Mouse (Mus musculus) embryo, embryonic 11.5 days (tissue): Measurements from ENCODE around the gene Lmbr1.
A peak's percentile ranks its signal among the peaks of the same experiment; 100 is the strongest.
"Not testable (repeated sequence)": the region's sequence is repeated elsewhere in the genome, so short reads cannot be mapped to it uniquely, and the experiment has no call there.

Experiments
- DNase-seq: peaks from one replicate; pipeline ENCODE4 v3.0.0-alpha.2; 2012; ENCODE audit warnings: low read depth, low spot score

Lmbr1 gene

DNA sequence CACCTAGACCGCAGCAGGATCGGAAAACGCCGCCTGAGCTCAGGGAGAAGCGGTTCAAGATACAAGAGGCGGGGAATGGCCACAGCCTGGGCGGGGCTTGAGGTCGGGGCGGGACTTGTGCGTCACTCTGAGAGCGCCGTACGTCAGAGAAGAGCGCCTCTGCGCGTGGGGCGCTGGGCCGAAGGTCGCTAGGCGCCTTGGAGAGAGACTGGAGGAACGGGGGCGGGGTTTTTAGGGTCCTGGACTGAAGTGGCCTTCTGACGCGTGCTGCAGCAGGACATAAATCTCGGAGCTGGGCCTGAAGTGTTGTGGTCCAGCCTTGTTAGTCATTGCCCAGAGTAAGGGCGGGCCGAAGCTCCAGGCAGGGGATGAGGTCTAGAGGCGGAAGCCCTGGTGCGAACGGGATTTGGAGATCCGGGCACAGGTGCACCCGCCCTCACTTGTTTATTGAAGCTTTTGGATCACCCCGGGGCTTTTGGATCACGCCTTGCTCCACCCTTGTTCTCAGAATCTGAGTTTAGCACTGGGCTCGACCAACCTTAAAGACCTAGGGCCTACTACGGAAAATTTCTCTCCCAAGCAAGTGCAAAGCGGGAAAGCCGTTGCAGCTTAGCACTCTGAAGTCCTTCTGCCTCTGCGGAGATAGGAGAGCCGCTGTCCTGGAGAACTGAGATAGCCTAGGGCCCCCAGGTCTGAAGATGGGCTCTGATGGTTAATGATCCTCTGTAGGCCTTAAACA is at the start of gene Lmbr1:
TSS of gene Lmbr1 (minus strand) at position 93 of the 739 bp plus-strand sequence.
- peak; percentile 89 for DNase-seq

GRCm38 (mm10) chr5:29423330-29423729 is 45.1 kb upstream of the Lmbr1 start:
- DNase-seq: not testable (repeated sequence)

GRCm38 (mm10) chr5:29413041-29413440 is 34.9 kb upstream of the Lmbr1 start:
- DNase-seq: no peak

GRCm38 (mm10) chr5:29410854-29411253 is 32.7 kb upstream of the Lmbr1 start:
- DNase-seq: no peak

DNA sequence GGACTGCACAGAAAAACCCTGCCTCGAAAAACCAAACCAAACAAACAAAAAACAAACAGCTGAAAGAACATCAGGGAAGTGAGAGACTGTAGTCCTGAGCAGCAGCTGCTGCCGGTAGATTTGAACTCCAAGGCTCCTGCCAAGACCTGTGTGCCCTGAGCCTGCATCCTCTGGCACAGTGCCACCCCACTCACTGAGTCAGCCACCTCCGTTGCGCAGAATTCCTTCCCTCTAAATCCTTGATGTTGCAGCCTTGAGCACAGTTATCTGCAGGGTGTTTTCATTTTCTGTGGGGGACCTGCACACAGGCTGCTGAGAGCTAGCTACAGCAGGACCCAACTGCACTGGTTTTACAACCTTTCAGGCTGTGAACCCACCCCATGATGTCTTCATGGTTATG is 20.2 kb upstream of the Lmbr1 start:
- no peak for DNase-seq

DNA sequence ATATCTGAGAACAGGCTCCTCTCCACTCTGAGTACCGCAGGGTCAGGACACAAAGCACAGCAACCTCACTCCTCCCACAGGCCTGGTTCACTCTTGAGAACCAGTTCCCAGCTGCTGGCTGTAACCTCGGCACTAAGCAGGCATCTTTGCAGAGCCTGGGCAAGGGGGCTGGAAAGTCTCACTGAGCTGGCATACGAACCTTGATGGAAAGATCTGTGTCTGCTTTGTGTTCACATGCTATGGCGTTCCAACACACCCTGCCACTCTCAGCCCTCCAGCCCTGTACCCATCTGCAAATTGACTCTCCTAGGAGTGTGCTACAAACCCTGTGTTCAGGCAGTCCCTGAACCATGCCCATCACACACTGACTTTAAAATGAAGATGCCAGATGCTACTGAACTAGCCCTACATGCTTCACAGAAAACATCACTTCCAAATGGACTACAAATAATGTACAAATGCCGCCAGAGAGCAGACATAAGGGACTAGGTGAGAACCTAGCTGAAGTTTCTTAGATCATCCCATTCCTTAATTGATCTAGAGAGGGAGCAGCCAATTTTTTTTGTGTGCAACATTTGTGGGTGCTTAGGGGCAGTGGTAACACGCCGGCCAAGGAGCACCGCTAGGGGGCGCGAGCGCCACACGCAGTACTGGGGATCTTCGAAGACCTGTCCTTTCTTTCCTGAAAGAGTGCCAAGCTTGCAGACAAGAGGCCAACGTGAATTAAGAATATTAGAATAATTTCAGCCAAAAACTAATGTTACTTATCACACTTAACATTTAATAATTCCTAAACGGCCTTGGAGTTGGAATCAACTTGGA is 11.0 kb upstream of the Lmbr1 start:
- peak; percentile 50 for DNase-seq

GRCm38 (mm10) chr5:29388181-29388943 is 10.2 kb upstream of the Lmbr1 start:
- no peak for DNase-seq

DNA sequence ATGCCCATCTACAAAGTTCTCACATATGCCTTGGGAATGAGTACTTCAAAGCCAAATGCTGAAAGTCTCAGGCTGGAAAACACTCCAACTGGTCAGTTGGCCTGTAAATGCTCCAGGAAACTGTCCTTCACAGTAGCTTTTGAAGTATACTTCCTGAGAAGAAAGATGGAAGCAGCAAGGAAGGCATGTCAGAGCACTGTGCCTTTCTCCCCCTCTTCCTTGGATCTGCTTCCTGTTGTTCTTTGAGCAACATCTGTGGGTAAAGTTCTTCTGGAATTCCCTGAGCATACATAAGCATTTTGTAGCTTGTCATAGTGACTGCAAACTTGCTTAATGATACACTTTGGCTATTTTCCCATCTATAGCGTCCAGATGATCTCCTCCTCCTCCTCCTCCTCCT is 9.4 kb upstream of the Lmbr1 start:
- no peak for DNase-seq

GRCm38 (mm10) chr5:29382776-29383175 is 4.6 kb upstream of the Lmbr1 start:
- DNase-seq: no peak

GRCm38 (mm10) chr5:29380091-29380490 is 1.9 kb upstream of the Lmbr1 start:
- no peak for DNase-seq

DNA sequence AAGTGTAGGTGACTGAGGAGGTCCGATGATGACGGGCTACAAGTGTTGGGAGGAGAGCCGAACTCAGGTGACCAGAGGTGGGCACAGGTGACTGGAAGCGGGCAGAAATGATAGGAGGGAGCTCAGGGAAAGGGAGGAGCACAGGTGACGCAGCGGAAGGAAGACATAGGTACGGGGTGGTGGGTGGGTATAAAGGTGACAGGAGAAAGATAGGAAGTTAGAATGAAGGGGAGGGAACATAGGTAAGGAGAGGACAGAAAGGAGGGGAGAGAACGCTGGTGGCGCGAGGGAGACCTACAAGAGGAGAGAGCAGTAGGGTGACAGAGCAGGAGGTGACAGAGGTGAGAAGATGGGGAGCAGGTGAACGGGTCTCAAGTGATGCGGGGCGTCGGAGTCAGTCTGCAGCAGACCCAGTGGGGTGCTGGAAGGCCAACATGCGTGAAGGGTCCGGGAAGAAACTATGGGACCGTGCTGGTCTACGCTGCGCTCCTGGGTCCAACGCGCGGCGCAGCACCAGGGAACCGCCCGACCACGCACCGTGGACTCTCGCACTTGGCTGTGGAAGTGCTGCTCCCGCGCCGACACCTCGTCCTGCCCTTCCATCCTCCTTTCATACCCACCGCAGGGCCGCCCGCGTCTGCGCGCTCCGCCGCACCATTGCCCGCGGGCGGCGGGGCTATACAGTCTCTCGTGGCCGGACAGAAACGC is 446 bp downstream of the Lmbr1 start:
- DNase-seq: no peak

GRCm38 (mm10) chr5:29363511-29363910 is 14.7 kb downstream of the Lmbr1 start:
- no peak for DNase-seq

GRCm38 (mm10) chr5:29335836-29336235 is 42.4 kb downstream of the Lmbr1 start:
- peak; percentile 27 for DNase-seq

- no peak for DNase-seq
Measured at GRCm38 (mm10) chr5:29322503-29322902, 55.7 kb downstream of the Lmbr1 start.

- no peak for DNase-seq
Measured at GRCm38 (mm10) chr5:29309191-29309590, 69.0 kb downstream of the Lmbr1 start.

- DNase-seq: peak; percentile 30
Measured at GRCm38 (mm10) chr5:29293194-29293593, 85.0 kb downstream of the Lmbr1 start.

DNA sequence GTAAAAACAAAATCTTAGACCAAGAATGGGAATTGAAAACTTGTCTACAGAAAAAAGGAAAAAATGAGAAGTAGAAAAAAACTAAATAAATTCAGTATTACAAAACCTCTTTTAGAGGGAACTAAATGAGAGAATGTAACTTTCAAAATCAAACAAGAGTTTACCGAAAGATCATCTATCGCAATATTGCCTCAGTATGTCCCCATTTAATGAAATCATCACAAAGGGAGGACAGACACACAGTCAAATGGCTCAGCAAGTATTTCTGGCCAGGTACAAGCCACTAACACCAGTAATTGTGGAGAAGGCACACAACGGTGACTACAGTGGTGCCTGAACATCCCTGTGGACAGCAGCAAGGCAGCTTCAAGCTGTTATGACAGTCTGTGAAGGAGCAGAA is 88.1 kb downstream of the Lmbr1 start:
- DNase-seq: no peak

GRCm38 (mm10) chr5:29289703-29290102 is 88.5 kb downstream of the Lmbr1 start:
- DNase-seq: no peak

- no peak for DNase-seq
Measured at GRCm38 (mm10) chr5:29281081-29281480, 97.1 kb downstream of the Lmbr1 start.

GRCm38 (mm10) chr5:29274746-29275145 is 103.4 kb downstream of the Lmbr1 start:
- DNase-seq: peak; percentile 7

GRCm38 (mm10) chr5:29273426-29273825 is 104.8 kb downstream of the Lmbr1 start:
- DNase-seq: no peak
